Mouse (Mus musculus) cerebellum, adult 8-10 months (tissue): ENCODE measurements around the gene Camta1.

Experiments
- DNase-seq: peaks from one replicate; pipeline ENCODE4 v3.0.0; 2022

Camta1 gene

GRCm38 (mm10) chr4:151234981-151235380, 626.7 kb downstream of the Camta1 start:
- DNase-seq, result peak; percentile 27

- DNase-seq, result no peak
Measured at GRCm38 (mm10) chr4:151232028-151232427, 629.6 kb downstream of the Camta1 start.

GRCm38 (mm10) chr4:151229073-151229472, 632.6 kb downstream of the Camta1 start:
- DNase-seq, result no peak

GRCm38 (mm10) chr4:151226496-151226895, 635.2 kb downstream of the Camta1 start:
- DNase-seq, result no peak

GRCm38 (mm10) chr4:151224017-151224416, 637.7 kb downstream of the Camta1 start:
- DNase-seq, result no peak

GRCm38 (mm10) chr4:151223263-151223996, 638.2 kb downstream of the Camta1 start:
- no peak for DNase-seq

- no peak for DNase-seq
Measured at GRCm38 (mm10) chr4:151222635-151223034, 639.0 kb downstream of the Camta1 start.

GRCm38 (mm10) chr4:151216553-151217292, 645.0 kb downstream of the Camta1 start:
- DNase-seq, result no peak

GRCm38 (mm10) chr4:151215866-151216265, 645.8 kb downstream of the Camta1 start:
- DNase-seq, result no peak

GRCm38 (mm10) chr4:151215179-151215578, 646.5 kb downstream of the Camta1 start:
- DNase-seq, result no peak

- DNase-seq, result no peak
Measured at GRCm38 (mm10) chr4:151213475-151213874, 648.2 kb downstream of the Camta1 start.

- no peak for DNase-seq
Measured at GRCm38 (mm10) chr4:151211992-151212391, 649.7 kb downstream of the Camta1 start.

- no peak for DNase-seq
Measured at GRCm38 (mm10) chr4:151207566-151207965, 654.1 kb downstream of the Camta1 start.

GRCm38 (mm10) chr4:151202891-151203290, 658.8 kb downstream of the Camta1 start:
- DNase-seq, result no peak

GRCm38 (mm10) chr4:151200316-151200715, 661.4 kb downstream of the Camta1 start:
- no peak for DNase-seq

- DNase-seq, result no peak
Measured at GRCm38 (mm10) chr4:151195126-151195525, 666.5 kb downstream of the Camta1 start.

GRCm38 (mm10) chr4:151194715-151195097, 667.0 kb downstream of the Camta1 start:
- DNase-seq, result no peak

- DNase-seq, result no peak
Measured at GRCm38 (mm10) chr4:151194030-151194714, 667.5 kb downstream of the Camta1 start.

GRCm38 (mm10) chr4:151186447-151186846, 675.2 kb downstream of the Camta1 start:
- DNase-seq, result no peak

GRCm38 (mm10) chr4:151185750-151186149, 675.9 kb downstream of the Camta1 start:
- DNase-seq, result no peak

GRCm38 (mm10) chr4:151180394-151180902, 681.2 kb downstream of the Camta1 start:
- no peak for DNase-seq

GRCm38 (mm10) chr4:151179639-151180038, 682.0 kb downstream of the Camta1 start:
- no peak for DNase-seq

- no peak for DNase-seq
Measured at GRCm38 (mm10) chr4:151178970-151179378, 682.7 kb downstream of the Camta1 start.
